Mouse (Mus musculus) olfactory bulb, adult 2 months (tissue): ENCODE data around the gene Phka2. TPM values are rescaled to one million over a fixed set of nuclear protein-coding genes. Genes with fewer than 3 reads are reported as not detected.
A peak's percentile ranks its signal among the peaks of the same experiment; 100 is the strongest.

ENCODE experiments used
- H3K27ac ChIP-seq: fragments of 200-500 bp; 2 replicates; pipeline ENCODE4 v1.5.1; 2012; ENCODE audit warnings: low read depth, low read length; ENCODE audit not compliant: insufficient read depth
- H3K4me1 ChIP-seq: fragments of 200-500 bp; 2 replicates; pipeline ENCODE4 v1.6.1; 2012; ENCODE audit warnings: low read length; ENCODE audit not compliant: control insufficient read depth, insufficient read depth
- H3K4me3 ChIP-seq: fragments of 200-500 bp; 2 replicates; pipeline ENCODE4 v1.5.1; 2012; ENCODE audit warnings: mild to moderate bottlenecking, low read depth, low read length, moderate library complexity; ENCODE audit not compliant: insufficient read depth
- CTCF ChIP-seq: fragments of 200-500 bp; IDR thresholded peaks from 2 replicates; pipeline ENCODE4 v1.5.1; 2012; ENCODE audit warnings: low read depth, mild to moderate bottlenecking, low read length, moderate library complexity; ENCODE audit not compliant: insufficient read depth
- POLR2A ChIP-seq: fragments of 200-500 bp; IDR thresholded peaks from 2 replicates; pipeline ENCODE4 v1.6.1; 2012; ENCODE audit warnings: mild to moderate bottlenecking, low read depth, low read length, moderate library complexity; ENCODE audit not compliant: insufficient read depth
- WGBS: fragments of 180-500 bp; shearing (Covaris S2); methylation state at CpG from one replicate; pipeline ENCODE4 v1.1.7; 2018; 5-methylcytosine and 5-hydroxymethylcytosine counted together
- polyA plus RNA-seq: library from polyadenylated mRNA; stranded (reverse); fragments of >200 nt; gene quantifications from 2 replicates; pipeline ENCODE4 v1.2.4, GENCODE M21; 2012; ENCODE audit warnings: low replicate concordance; ENCODE audit not compliant: missing spikeins, insufficient read depth, insufficient read length

The Phka2 gene
- polyA plus RNA-seq, result not detected in 2 replicates

GRCm38 (mm10) chrX:160502048-160503041, at the start of gene Phka2:
Gene Phka2, plus strand, starts transcription at chrX:160502166.
- peak within 1 kb of the TSS; percentile 82 for H3K4me3 ChIP-seq
- TF ChIP-seq POLR2A, result peak; percentile 21; the same call in 1 of the 2 replicates
- no peak for TF ChIP-seq CTCF
- 0 out of 2 replicates have a peak, but pooled peaks cover 2% of the 10 kb centered on the region for H3K4me1 ChIP-seq
- 11% methylated on average over 60 of the region's 61 CpGs for WGBS
- H3K27ac ChIP-seq, result peak within 1 kb of the TSS; percentile 74

GRCm38 (mm10) chrX:160455686-160456085, 46.3 kb upstream of the Phka2 start:
- no peak overlapping the region for H3K4me3 ChIP-seq
- H3K27ac ChIP-seq, result no peak overlapping the region
- 77% methylated on average over 5 of the region's 5 CpGs for WGBS
- no peaks in the 10 kb centered on the region for H3K4me1 ChIP-seq
- TF ChIP-seq CTCF (no peak), POLR2A (no peak)

- Histone ChIP-seq H3K4me3 (no peak overlapping the region), H3K27ac (no peak overlapping the region), H3K4me1 (no peaks in the 10 kb centered on the region)
- 57% methylated on average over 3 of the region's 3 CpGs for WGBS
- no peak for TF ChIP-seq CTCF
- TF ChIP-seq POLR2A, result no peak
Measured at GRCm38 (mm10) chrX:160471257-160471786, 30.6 kb upstream of the Phka2 start.

GRCm38 (mm10) chrX:160489784-160490183, 12.2 kb upstream of the Phka2 start:
- Histone ChIP-seq H3K27ac (no peak overlapping the region), H3K4me1 (no peaks in the 10 kb centered on the region), H3K4me3 (no peak overlapping the region)
- 63% methylated on average over 2 of the region's 2 CpGs for WGBS
- no peak for TF ChIP-seq POLR2A
- TF ChIP-seq CTCF, result no peak

GRCm38 (mm10) chrX:160494333-160494732, 7.6 kb upstream of the Phka2 start:
- Histone ChIP-seq H3K27ac (no peak overlapping the region), H3K4me1 (no peaks in the 10 kb centered on the region), H3K4me3 (no peak overlapping the region)
- 53% methylated on average over 2 of the region's 3 CpGs for WGBS
- TF ChIP-seq POLR2A (no peak), CTCF (no peak)

GRCm38 (mm10) chrX:160494921-160495320, 7.0 kb upstream of the Phka2 start:
- Histone ChIP-seq H3K4me1 (no peaks in the 10 kb centered on the region), H3K4me3 (no peak overlapping the region), H3K27ac (no peak overlapping the region)
- 71% methylated on average over 6 of the region's 6 CpGs for WGBS
- no peak for TF ChIP-seq POLR2A
- no peak for TF ChIP-seq CTCF

GRCm38 (mm10) chrX:160496473-160496872, 5.5 kb upstream of the Phka2 start:
- TF ChIP-seq POLR2A (no peak), CTCF (no peak)
- Histone ChIP-seq H3K4me3 (no peak overlapping the region), H3K27ac (no peak overlapping the region), H3K4me1 (no peaks in the 10 kb centered on the region)
- WGBS, result 85% methylated on average over 5 of the region's 5 CpGs

- no peak for TF ChIP-seq POLR2A
- TF ChIP-seq CTCF, result no peak
- 85% methylated on average over 3 of the region's 3 CpGs for WGBS
Measured at GRCm38 (mm10) chrX:160501095-160501494, 871 bp upstream of the Phka2 start.

GRCm38 (mm10) chrX:160501687-160502047, 299 bp upstream of the Phka2 start:
- peak overlapping the region; percentile 82 for H3K4me3 ChIP-seq
- WGBS, result 18% methylated on average over 12 of the region's 12 CpGs
- TF ChIP-seq POLR2A (no peak), CTCF (no peak)
- H3K27ac ChIP-seq, result peak overlapping the region; percentile 44; the same call in 1 of the 2 replicates
- 0 out of 2 replicates have a peak, but pooled peaks cover 2% of the 10 kb centered on the region for H3K4me1 ChIP-seq

More at GRCm38 (mm10) chrX:160501095-160501494, 871 bp upstream of the Phka2 start:
- H3K27ac ChIP-seq, result no peak overlapping the region
- H3K4me1 ChIP-seq, result 0 out of 2 replicates have a peak, but pooled peaks cover 2% of the 10 kb centered on the region
- H3K4me3 ChIP-seq, result no peak overlapping the region
